Mouse (Mus musculus): ENCODE measurements around the gene Cipc. TPM values are rescaled to one million over a fixed set of nuclear protein-coding genes. Genes with fewer than 3 reads are reported as not detected.

Gene Cipc
- total and polyA plus RNA-seq, 3 experiments: 34.1 to 45.1 (median 43.8) TPM

- DNase-seq: peak in 1 of 2 experiments; percentile 48
- WGBS: 47% methylated on average over 8 of the region's 8 CpGs
- H3K79me2 ChIP-seq (replicated peaks; ENCODE audit: control insufficient read depth, insufficient read depth, low read length): no peaks in the 10 kb centered on the region
- H3K27me3 ChIP-seq (ENCODE audit: control insufficient read depth, insufficient read depth, low read length): no peaks in the 10 kb centered on the region
- H3K27ac ChIP-seq: peak overlapping the region; percentile 79
- TF ChIP-seq EP300 (IDR thresholded peaks at IDR 0.05; ENCODE audit: insufficient read depth, low read depth, low read length) (no peak), POLR2A (IDR thresholded peaks at IDR 0.05; ENCODE audit: insufficient read depth, low read depth, low read length) (no peak), CTCF (IDR thresholded peaks at IDR 0.05) (no peak)
- no peak overlapping the region for H3K9ac ChIP-seq (ENCODE audit: low read depth, low read length)
- H3K4me1 ChIP-seq (ENCODE audit: control insufficient read depth, insufficient read depth, low read length): peaks cover 41% of the 10 kb centered on the region
- H3K36me3 ChIP-seq (ENCODE audit: control insufficient read depth, insufficient read depth, low read length): peaks cover 30% of the 10 kb centered on the region
- intact Hi-C loops (cut with DNase I): no loop called here
- H3K4me3 ChIP-seq: no peak overlapping the region
These were observed 11.1 kb upstream of the Cipc start for GRCm38 (mm10) chr12:86935692-86936282.

DNA sequence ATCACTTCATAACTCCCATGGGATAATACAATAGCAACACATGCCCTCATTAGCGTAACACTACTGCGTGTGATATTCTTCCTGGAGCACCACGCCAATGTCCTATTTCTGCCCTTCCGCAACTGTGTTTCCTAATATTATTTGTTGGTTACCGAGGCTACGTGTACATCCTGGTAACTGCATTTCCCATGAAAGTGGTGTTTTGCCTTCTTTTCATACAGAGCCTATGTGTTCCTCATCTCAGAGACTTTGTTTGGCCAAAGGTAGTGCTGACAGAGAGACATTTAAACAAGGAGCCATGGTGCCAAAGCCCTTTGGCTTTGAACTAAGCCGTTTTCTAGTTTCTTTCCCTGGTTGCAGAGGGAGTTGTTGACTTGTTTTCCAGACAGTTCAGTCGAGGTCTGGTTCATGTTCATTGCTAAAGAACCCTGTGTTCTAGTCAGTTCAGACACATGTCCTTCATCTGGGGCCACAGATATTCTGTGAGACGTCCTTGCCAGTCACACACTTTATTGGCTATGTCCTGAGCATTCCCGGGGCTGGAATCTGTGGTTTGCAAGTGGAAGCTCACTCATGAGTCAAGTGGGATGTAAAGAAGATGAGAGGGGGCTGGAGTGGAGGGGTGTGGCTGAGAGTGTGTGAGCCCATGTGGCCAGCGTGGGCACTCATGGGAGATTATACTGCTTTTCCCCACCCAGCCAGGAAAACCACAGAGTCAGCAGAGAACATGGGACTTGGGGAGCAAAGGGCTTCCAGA lies 10.1 kb upstream of the Cipc start:
- Histone ChIP-seq H3K4me1 (ENCODE audit: control insufficient read depth, insufficient read depth, low read length) (peaks cover 35% of the 10 kb centered on the region), H3K9ac (ENCODE audit: low read depth, low read length) (peak overlapping the region; percentile 7), H3K36me3 (ENCODE audit: control insufficient read depth, insufficient read depth, low read length) (peaks cover 30% of the 10 kb centered on the region), H3K79me2 (replicated peaks; ENCODE audit: control insufficient read depth, insufficient read depth, low read length) (no peaks in the 10 kb centered on the region), H3K27me3 (ENCODE audit: control insufficient read depth, insufficient read depth, low read length) (no peaks in the 10 kb centered on the region), H3K27ac (peak overlapping the region; percentile 79), H3K4me3 (no peak overlapping the region)
- intact Hi-C loops (cut with DNase I): no loop called here
- peak in 1 of 2 experiments; percentile 60 for DNase-seq
- 36% methylated on average over 11 of the region's 11 CpGs for WGBS
- TF ChIP-seq EP300 (IDR thresholded peaks at IDR 0.05; ENCODE audit: insufficient read depth, low read depth, low read length): 0 out of 2 replicates have a peak, but pooled peaks have one; percentile 51
- no peak for TF ChIP-seq CTCF (IDR thresholded peaks at IDR 0.05)
- peak; percentile 56; the same call in 1 of the 2 replicates for TF ChIP-seq POLR2A (IDR thresholded peaks at IDR 0.05; ENCODE audit: insufficient read depth, low read depth, low read length)

DNA sequence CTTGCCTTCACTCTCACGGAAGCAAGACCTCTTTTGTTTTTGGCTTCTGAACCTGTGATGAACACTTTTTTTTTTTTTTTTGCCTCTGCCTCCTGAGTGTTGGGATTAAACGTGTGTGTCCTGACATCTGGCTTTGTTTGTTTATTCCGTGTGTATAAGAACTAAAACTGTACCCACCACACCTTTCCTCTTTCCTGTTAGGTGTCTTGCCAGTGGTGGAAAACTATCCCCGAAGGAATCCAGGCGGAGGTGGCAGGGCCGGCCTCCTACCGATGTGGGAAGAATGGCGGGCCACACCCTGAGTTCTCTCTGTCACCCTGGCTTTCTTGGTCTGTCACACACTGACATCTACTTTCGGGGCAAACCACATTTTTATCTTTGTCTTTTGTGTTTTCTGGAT lies 8.3 kb upstream of the Cipc start:
- WGBS: 42% methylated on average over 9 of the region's 9 CpGs
- H3K27ac ChIP-seq: peak overlapping the region; percentile 79
- intact Hi-C loops (cut with DNase I): no loop called here

DNA sequence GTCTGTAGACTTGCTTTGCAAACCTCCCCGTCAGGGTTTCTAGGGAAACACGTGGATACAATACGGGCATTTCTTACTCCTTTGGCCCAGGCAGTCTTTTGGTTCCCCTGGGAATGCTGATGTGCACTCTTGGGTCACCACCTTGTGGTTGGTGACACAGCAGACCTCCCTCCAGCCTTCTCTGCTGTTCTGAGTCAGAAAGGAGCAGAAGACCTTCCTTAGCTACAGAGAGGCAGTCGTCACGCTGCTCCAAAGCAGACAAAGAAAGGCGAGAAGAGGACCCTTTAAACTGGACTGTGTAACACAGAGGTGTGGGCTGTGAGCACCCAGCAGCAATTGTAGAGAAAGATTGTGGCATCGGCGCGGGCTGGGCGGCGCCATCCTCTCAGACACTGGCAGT lies 5.7 kb upstream of the Cipc start:
- Histone ChIP-seq H3K4me1 (ENCODE audit: control insufficient read depth, insufficient read depth, low read length) (peaks cover 21% of the 10 kb centered on the region), H3K27me3 (ENCODE audit: control insufficient read depth, insufficient read depth, low read length) (no peaks in the 10 kb centered on the region), H3K9ac (ENCODE audit: low read depth, low read length) (peak overlapping the region; percentile 13; the same call in 1 of the 2 replicates), H3K4me3 (no peak overlapping the region), H3K79me2 (replicated peaks; ENCODE audit: control insufficient read depth, insufficient read depth, low read length) (no peaks in the 10 kb centered on the region), H3K36me3 (ENCODE audit: control insufficient read depth, insufficient read depth, low read length) (peaks cover 14% of the 10 kb centered on the region), H3K27ac (peak overlapping the region; percentile 51)
- 49% methylated on average over 11 of the region's 11 CpGs for WGBS
- intact Hi-C loops (cut with DNase I): no loop called here
- TF ChIP-seq CTCF (IDR thresholded peaks at IDR 0.05) (peak; percentile 14; the same call in 1 of the 2 replicates), POLR2A (IDR thresholded peaks at IDR 0.05; ENCODE audit: insufficient read depth, low read depth, low read length) (no peak), EP300 (IDR thresholded peaks at IDR 0.05; ENCODE audit: insufficient read depth, low read depth, low read length) (0 out of 2 replicates have a peak, but pooled peaks have one; percentile 22)
- DNase-seq: no peak

More for the DNA sequence above, 8.3 kb upstream of the Cipc start:
- H3K36me3 ChIP-seq (ENCODE audit: control insufficient read depth, insufficient read depth, low read length): peaks cover 22% of the 10 kb centered on the region
- H3K27me3 ChIP-seq (ENCODE audit: control insufficient read depth, insufficient read depth, low read length): no peaks in the 10 kb centered on the region
- H3K4me3 ChIP-seq: no peak overlapping the region
- TF ChIP-seq EP300 (IDR thresholded peaks at IDR 0.05; ENCODE audit: insufficient read depth, low read depth, low read length): peak; percentile 93
- TF ChIP-seq CTCF (IDR thresholded peaks at IDR 0.05): no peak
- TF ChIP-seq POLR2A (IDR thresholded peaks at IDR 0.05; ENCODE audit: insufficient read depth, low read depth, low read length): peak; percentile 46; the same call in 1 of the 2 replicates
- H3K4me1 ChIP-seq (ENCODE audit: control insufficient read depth, insufficient read depth, low read length): peaks cover 31% of the 10 kb centered on the region
- H3K79me2 ChIP-seq (replicated peaks; ENCODE audit: control insufficient read depth, insufficient read depth, low read length): no peaks in the 10 kb centered on the region
- H3K9ac ChIP-seq (ENCODE audit: low read depth, low read length): no peak overlapping the region
- DNase-seq: peak in 1 of 2 experiments; percentile 72

GRCm38 (mm10) chr12:86941734-86942486 lies 4.9 kb upstream of the Cipc start:
- Histone ChIP-seq H3K4me1 (ENCODE audit: control insufficient read depth, insufficient read depth, low read length) (peaks cover 21% of the 10 kb centered on the region), H3K9ac (ENCODE audit: low read depth, low read length) (no peak overlapping the region), H3K36me3 (ENCODE audit: control insufficient read depth, insufficient read depth, low read length) (peaks cover 10% of the 10 kb centered on the region), H3K27me3 (ENCODE audit: control insufficient read depth, insufficient read depth, low read length) (no peaks in the 10 kb centered on the region), H3K27ac (peak overlapping the region; percentile 51), H3K4me3 (no peak overlapping the region), H3K79me2 (replicated peaks; ENCODE audit: control insufficient read depth, insufficient read depth, low read length) (no peaks in the 10 kb centered on the region)
- intact Hi-C loops (cut with DNase I): no loop called here
- WGBS: 50% methylated on average over 5 of the region's 5 CpGs
- no peak for DNase-seq
- TF ChIP-seq CTCF (IDR thresholded peaks at IDR 0.05) (no peak), POLR2A (IDR thresholded peaks at IDR 0.05; ENCODE audit: insufficient read depth, low read depth, low read length) (no peak), EP300 (IDR thresholded peaks at IDR 0.05; ENCODE audit: insufficient read depth, low read depth, low read length) (peak; percentile 70; the same call in 1 of the 2 replicates)

All from heart, adult 2 months (tissue).